Mouse (Mus musculus) forebrain, embryonic 12.5 days (tissue): ENCODE results near the gene Tank. TPM values are rescaled to one million over a fixed set of nuclear protein-coding genes. Genes with fewer than 3 reads are reported as not detected.

Experiments used
- ATAC-seq: fragments of 200-750 bp; cut with Nextera tagmentation; 2 replicates; pipeline ENCODE4 v1.8.0; 2017; ENCODE audit warnings: moderate TSS enrichment; ENCODE audit not compliant: low FRiP score
- H3K27ac ChIP-seq: fragments of 300-500 bp; sonication (generic); 2 replicates; pipeline ENCODE4 v1.5.1; 2016; ENCODE audit warnings: mild to moderate bottlenecking
- H3K27me3 ChIP-seq: fragments of 300-500 bp; sonication (generic); 2 replicates; pipeline ENCODE4 v1.6.1; 2016; ENCODE audit warnings: mild to moderate bottlenecking
- H3K36me3 ChIP-seq: fragments of 300-500 bp; sonication (generic); replicated peaks from 2 replicates; pipeline ENCODE4 v1.6.1; 2016; ENCODE audit warnings: mild to moderate bottlenecking
- H3K4me1 ChIP-seq: fragments of 300-500 bp; sonication (generic); 2 replicates; pipeline ENCODE4 v1.6.1; 2016
- H3K4me2 ChIP-seq: fragments of 300-500 bp; sonication (generic); 2 replicates; pipeline ENCODE4 v1.6.1; 2016; ENCODE audit warnings: mild to moderate bottlenecking, moderate library complexity
- H3K4me3 ChIP-seq: fragments of 300-500 bp; sonication (generic); replicated peaks from 2 replicates; pipeline ENCODE4 v1.5.1; 2016; ENCODE audit warnings: mild to moderate bottlenecking
- H3K9ac ChIP-seq: fragments of 300-500 bp; sonication (generic); 2 replicates; pipeline ENCODE4 v1.6.1; 2016; ENCODE audit warnings: mild to moderate bottlenecking
- H3K9me3 ChIP-seq: fragments of 300-500 bp; sonication (generic); 2 replicates; pipeline ENCODE4 v1.6.1; 2016
- WGBS: fragments of 180-500 bp; shearing (Covaris S2); methylation state at CpG from one replicate; pipeline ENCODE4 v1.1.7; 2016; 5-methylcytosine and 5-hydroxymethylcytosine counted together
- polyA plus RNA-seq: library from polyadenylated mRNA; unstranded; fragments of >200 nt; fragmentation: Nextera tagmentation; extraction: Ambion mirVana; gene quantifications from 2 replicates; pipeline ENCODE4 v1.2.1, GENCODE M21; 2016

Gene Tank
- polyA plus RNA-seq: 27.9 and 31.0 TPM in 2 replicates

DNA sequence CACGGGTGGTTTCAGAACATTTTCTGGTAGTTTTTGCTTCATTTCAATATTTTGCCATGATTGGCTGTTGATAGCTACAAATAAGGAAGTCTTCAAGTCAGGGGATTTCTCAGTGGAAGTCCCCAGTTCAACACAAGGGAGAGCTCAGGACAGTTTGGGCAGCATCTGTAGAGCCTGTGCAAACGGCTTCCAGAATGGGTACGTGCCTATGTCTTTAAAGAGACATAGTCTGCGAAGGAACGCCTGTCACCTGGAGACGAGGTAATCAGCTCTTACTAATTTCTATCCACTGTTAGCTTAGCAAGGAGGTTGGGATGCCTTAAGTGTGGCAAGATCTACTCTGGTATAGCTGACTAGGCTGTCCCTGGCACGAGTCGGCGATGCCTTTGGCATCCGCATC lies at the start of gene Tank:
Tank (plus strand) TSS at position 153 of the 400 bp plus-strand sequence.
- 88% methylated on average over 10 of the region's 10 CpGs for WGBS
- H3K4me2 ChIP-seq: no peak within 1 kb of the TSS

DNA sequence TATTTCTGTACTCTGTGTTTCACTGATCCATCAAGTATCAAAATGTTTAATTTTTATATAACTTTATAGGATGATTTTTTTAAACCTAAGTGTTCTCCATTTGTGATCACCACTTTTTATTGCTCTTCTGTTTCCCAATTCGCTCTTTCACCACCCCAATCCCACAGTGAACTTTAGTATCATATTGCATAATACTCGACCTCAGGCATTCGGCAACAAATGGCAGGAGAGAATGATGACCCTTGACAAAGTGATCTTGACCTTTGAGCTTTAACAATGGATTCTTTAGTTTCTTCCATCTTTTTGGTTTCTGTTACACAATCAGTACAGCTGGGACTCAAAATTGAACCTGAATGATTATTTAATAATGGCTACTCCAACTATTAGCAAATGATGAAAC lies 46.1 kb upstream of the Tank start:
- Histone ChIP-seq H3K27ac (no peak overlapping the region), H3K4me3 (no peak overlapping the region), H3K4me1 (no peaks in the 10 kb centered on the region), H3K9me3 (no peaks in the 10 kb centered on the region), H3K9ac (no peak overlapping the region), H3K27me3 (no peaks in the 10 kb centered on the region), H3K4me2 (no peak overlapping the region), H3K36me3 (no peaks in the 10 kb centered on the region)
- no peak for ATAC-seq
- WGBS: 84% methylated on average over 3 of the region's 3 CpGs

More for the DNA sequence above, at the start of gene Tank:
- Histone ChIP-seq H3K4me3 (no peak within 1 kb of the TSS), H3K27ac (no peak within 1 kb of the TSS), H3K4me1 (no peaks in the 10 kb centered on the region), H3K9me3 (no peaks in the 10 kb centered on the region), H3K9ac (no peak within 1 kb of the TSS), H3K27me3 (no peaks in the 10 kb centered on the region), H3K36me3 (no peaks in the 10 kb centered on the region)
- ATAC-seq: no peak

DNA sequence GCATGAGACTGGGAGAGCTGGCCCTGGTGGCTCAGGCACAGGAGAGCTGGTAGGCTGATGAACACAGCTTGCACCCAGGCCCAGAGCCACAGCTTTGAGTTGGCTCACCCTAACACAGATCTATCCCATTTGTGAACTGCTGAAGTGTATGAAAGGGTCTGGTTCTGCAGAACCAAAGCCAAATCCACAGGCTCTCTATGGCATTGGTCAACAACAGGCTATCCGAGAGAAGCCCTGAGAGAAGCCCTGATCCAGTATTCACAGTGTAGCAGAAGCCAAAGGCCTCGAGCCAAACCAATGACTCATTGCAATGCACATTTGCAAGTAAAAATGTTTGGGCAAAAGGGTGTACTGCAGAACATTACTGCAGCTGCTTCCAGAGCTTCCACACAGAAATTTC lies 45.3 kb upstream of the Tank start:
- Histone ChIP-seq H3K9me3 (no peaks in the 10 kb centered on the region), H3K27me3 (no peaks in the 10 kb centered on the region), H3K36me3 (no peaks in the 10 kb centered on the region), H3K4me1 (no peaks in the 10 kb centered on the region), H3K4me2 (no peak overlapping the region), H3K27ac (no peak overlapping the region), H3K4me3 (no peak overlapping the region), H3K9ac (no peak overlapping the region)
- ATAC-seq: no peak
- 88% methylated on average over 2 of the region's 2 CpGs for WGBS

DNA sequence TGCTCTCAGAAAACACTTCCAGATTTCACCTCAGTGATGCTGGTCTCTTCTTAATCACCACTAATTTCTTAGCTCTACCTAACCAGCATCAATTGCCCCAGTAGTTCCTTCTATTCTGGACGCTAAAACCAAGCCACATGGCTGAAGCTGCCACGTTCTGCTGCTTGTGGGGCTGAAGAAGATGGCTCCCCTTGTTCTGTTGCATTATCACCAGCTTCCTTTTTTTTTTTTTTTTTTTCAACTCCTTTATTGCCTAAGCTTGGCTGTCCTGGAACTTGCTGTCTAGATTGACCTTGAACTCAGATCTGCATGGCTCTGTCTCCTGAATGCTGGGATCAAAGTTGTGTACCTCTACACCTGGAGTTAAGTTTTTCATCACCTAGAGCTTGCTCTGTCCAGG lies 41.5 kb upstream of the Tank start:
- no peak for ATAC-seq
- 85% methylated on average over 2 of the region's 2 CpGs for WGBS

DNA sequence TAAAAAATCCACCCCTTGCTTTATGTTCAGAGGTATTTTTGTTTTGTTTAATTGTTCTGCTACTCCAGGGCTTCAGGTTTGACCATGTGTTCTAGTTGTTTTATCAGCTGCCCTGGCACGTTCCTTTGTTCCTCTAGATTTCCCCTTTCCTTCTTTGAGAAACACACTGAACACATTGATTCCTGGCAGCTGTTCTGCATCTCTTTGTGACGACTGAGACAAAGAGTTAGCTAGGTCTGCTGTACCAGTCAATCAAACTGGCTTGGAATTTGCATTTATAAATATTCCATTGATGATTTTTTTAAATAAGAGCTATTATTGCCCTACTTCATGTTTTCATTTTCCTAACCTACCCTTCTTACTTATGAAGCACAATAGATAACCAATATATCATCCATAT lies 39.0 kb upstream of the Tank start:
- ATAC-seq: 0 out of 2 replicates have a peak, but pooled peaks have one; percentile 41
- Histone ChIP-seq H3K4me3 (no peak overlapping the region), H3K27ac (no peak overlapping the region), H3K4me1 (0 out of 2 replicates have a peak, but pooled peaks cover 3% of the 10 kb centered on the region), H3K36me3 (no peaks in the 10 kb centered on the region), H3K9ac (no peak overlapping the region), H3K4me2 (no peak overlapping the region), H3K9me3 (no peaks in the 10 kb centered on the region), H3K27me3 (no peaks in the 10 kb centered on the region)
- 15% methylated on average over 2 of the region's 2 CpGs for WGBS

More for the DNA sequence above, 41.5 kb upstream of the Tank start:
- no peaks in the 10 kb centered on the region for H3K27me3 ChIP-seq
- H3K27ac ChIP-seq: no peak overlapping the region
- no peak overlapping the region for H3K9ac ChIP-seq
- no peaks in the 10 kb centered on the region for H3K9me3 ChIP-seq
- H3K4me3 ChIP-seq: no peak overlapping the region
- no peaks in the 10 kb centered on the region for H3K36me3 ChIP-seq
- 0 out of 2 replicates have a peak, but pooled peaks cover 3% of the 10 kb centered on the region for H3K4me1 ChIP-seq
- no peak overlapping the region for H3K4me2 ChIP-seq

DNA sequence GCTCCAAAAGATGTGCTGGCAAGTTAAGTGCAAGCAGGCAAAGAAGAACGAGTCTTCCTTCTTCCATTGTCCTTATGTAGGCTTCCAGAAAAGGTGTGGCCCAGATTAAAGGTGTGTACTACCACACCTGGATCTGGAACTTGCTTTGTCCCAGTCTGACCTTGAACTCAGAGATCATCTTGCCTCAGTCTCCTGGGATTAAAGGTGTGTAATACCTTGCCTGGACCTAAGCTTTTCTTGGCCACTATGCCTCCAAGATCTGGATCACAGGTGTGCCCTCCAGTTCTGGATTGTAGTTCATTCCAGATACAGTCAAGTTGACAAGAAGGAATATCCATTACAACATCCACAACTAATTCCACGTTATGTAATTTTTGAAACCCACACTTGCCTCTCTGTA lies 36.0 kb upstream of the Tank start:
- no peak overlapping the region for H3K4me3 ChIP-seq
- H3K27me3 ChIP-seq: no peaks in the 10 kb centered on the region
- 0 out of 2 replicates have a peak, but pooled peaks cover 3% of the 10 kb centered on the region for H3K4me1 ChIP-seq
- H3K9me3 ChIP-seq: no peaks in the 10 kb centered on the region
- H3K4me2 ChIP-seq: no peak overlapping the region
- ATAC-seq: no peak
- 91% methylated on average over 2 of the region's 2 CpGs for WGBS
- no peaks in the 10 kb centered on the region for H3K36me3 ChIP-seq
- no peak overlapping the region for H3K27ac ChIP-seq
- no peak overlapping the region for H3K9ac ChIP-seq

DNA sequence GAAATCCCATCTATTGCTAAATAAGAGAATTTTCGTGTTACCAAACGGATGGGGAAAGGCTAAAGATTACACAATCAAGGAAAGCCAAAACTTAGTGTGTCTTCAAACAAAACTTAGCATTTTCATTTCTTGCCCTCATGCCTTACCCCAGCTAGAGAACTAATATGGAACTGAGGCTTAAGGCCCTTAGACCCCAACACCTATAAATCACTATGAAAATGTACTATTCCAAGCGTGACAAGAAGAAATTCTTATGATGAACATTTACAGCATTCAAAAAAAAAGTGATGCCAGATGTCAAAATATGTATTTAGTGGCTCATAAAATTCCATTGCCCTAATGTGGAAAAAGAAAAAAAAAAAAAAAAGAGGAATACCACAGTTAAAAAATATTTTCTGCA lies 32.7 kb upstream of the Tank start:
- Histone ChIP-seq H3K9ac (no peak overlapping the region), H3K9me3 (no peaks in the 10 kb centered on the region), H3K27ac (no peak overlapping the region), H3K4me3 (no peak overlapping the region), H3K36me3 (no peaks in the 10 kb centered on the region), H3K4me2 (no peak overlapping the region), H3K27me3 (no peaks in the 10 kb centered on the region), H3K4me1 (no peaks in the 10 kb centered on the region)
- 94% methylated on average over 3 of the region's 3 CpGs for WGBS
- no peak for ATAC-seq

DNA sequence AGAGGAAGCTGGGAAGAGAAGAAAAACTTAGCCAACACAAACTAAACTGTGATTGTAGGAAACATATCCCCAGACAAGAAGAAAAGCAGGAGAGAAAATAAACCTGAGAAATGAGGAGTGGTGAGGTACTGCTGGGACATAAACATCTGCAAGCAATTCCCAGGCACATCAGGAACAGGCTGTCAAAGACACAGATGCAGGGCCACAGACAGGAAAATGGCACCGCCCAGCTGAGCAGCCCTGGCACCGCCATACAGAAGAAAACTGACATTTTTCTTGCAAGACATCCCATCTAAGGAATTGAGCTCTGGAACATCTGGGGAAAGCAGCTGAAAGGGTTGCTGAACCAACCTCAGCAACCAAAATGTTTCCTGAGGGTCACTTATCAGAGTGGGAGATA lies 30.4 kb upstream of the Tank start:
- no peak overlapping the region for H3K27ac ChIP-seq
- H3K9ac ChIP-seq: no peak overlapping the region
- H3K4me1 ChIP-seq: no peaks in the 10 kb centered on the region
- no peak for ATAC-seq
- H3K27me3 ChIP-seq: no peaks in the 10 kb centered on the region
- 79% methylated on average over 2 of the region's 2 CpGs for whole genome bisulfite sequencing
- H3K4me3 ChIP-seq: no peak overlapping the region
- no peaks in the 10 kb centered on the region for H3K9me3 ChIP-seq
- H3K36me3 ChIP-seq: no peaks in the 10 kb centered on the region
- H3K4me2 ChIP-seq: no peak overlapping the region

DNA sequence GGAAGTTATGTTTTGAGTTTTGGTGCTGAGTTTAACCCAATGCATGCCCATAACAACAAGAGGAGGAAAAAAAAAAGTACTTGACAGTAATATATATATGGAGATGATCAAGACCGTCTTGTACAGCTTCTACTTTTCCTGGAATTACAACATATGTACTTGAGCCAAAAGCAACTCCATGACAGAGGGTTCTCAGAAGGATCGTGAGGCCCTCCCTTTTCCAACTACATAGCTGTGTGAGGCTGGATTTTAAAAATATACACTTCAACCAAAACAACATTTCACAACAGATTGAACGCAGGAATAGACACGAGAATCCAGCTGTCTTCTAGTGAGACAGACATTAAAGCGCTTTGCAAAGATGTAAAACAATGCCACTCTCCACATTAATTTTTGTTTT lies 26.7 kb upstream of the Tank start:
- Histone ChIP-seq H3K27ac (no peak overlapping the region), H3K9me3 (no peaks in the 10 kb centered on the region), H3K36me3 (no peaks in the 10 kb centered on the region), H3K27me3 (no peaks in the 10 kb centered on the region), H3K4me1 (0 out of 2 replicates have a peak, but pooled peaks cover 3% of the 10 kb centered on the region), H3K9ac (no peak overlapping the region), H3K4me2 (no peak overlapping the region), H3K4me3 (no peak overlapping the region)
- WGBS: 89% methylated on average over 5 of the region's 5 CpGs
- no peak for ATAC-seq

DNA sequence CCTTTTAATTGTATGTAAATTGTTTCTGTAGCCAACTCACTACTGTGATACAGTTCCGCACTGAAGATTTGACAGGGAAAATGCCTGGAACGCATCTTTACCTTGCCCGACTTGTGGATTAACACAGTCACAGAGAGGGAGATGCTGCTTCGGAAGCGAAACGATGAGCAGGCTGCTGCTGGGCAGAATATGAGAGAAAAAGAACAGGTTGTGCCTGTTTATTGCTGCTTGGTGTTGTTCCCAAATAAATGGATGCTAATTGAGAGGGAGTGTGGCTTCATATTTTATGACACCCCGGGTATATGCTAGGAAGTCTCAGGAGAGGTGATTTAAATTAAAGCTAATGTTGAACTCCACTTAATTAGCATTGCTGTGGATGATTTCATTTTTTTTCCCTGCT lies 23.0 kb upstream of the Tank start:
- Histone ChIP-seq H3K4me2 (no peak overlapping the region), H3K27me3 (no peaks in the 10 kb centered on the region), H3K27ac (no peak overlapping the region), H3K36me3 (no peaks in the 10 kb centered on the region), H3K9me3 (no peaks in the 10 kb centered on the region), H3K4me3 (no peak overlapping the region), H3K4me1 (0 out of 2 replicates have a peak, but pooled peaks cover 3% of the 10 kb centered on the region), H3K9ac (no peak overlapping the region)
- no peak for ATAC-seq
- WGBS: 71% methylated on average over 7 of the region's 7 CpGs

DNA sequence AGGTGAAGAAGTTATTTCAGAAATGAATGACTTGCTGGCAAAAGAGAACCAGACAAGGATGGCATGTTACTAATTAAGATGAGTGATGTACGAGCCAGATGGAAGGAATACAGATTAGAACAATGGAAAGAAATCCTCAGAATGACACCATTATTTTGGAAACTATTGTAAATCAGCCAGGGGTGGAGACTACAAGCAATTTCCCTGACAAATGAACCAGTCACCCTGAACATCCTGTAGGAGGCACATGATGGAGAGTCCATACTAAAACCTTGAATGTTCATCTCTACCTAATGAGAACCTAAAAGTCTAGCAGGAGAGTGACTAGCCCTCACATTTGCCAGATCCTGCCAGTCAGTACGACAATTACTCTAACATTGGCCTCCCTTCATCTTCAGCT lies 22.6 kb upstream of the Tank start:
- no peaks in the 10 kb centered on the region for H3K27me3 ChIP-seq
- 45% methylated on average over 2 of the region's 2 CpGs for WGBS
- H3K27ac ChIP-seq: no peak overlapping the region
- no peak for ATAC-seq
- H3K4me1 ChIP-seq: peaks cover 6% of the 10 kb centered on the region
- no peak overlapping the region for H3K4me3 ChIP-seq
- no peak overlapping the region for H3K4me2 ChIP-seq
- no peaks in the 10 kb centered on the region for H3K9me3 ChIP-seq
- H3K36me3 ChIP-seq: no peaks in the 10 kb centered on the region
- H3K9ac ChIP-seq: no peak overlapping the region

DNA sequence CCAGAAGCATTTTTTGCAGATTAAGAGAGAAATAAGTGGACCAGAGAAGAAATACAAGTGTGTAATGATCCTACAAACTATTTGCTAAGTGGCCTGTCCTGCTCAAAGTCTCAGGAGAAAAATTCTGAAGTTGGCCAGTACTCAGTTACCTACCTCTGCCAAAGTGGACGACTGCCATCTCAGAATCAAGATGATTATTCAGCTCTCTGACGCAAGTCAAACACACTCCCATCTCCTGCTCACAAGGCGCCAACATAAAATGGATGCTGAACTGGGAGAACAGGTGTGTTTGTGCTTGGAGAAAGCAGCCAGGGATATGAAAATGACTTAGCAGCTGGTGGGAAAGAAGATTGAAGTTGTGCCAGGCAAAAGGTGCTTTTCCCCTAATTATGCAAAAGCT lies 21.7 kb upstream of the Tank start:
- Histone ChIP-seq H3K4me2 (no peak overlapping the region), H3K9me3 (no peaks in the 10 kb centered on the region), H3K27ac (no peak overlapping the region), H3K27me3 (no peaks in the 10 kb centered on the region), H3K4me3 (no peak overlapping the region), H3K36me3 (no peaks in the 10 kb centered on the region), H3K4me1 (peaks cover 11% of the 10 kb centered on the region), H3K9ac (no peak overlapping the region)
- no peak for ATAC-seq
- 83% methylated on average over 3 of the region's 3 CpGs for WGBS

DNA sequence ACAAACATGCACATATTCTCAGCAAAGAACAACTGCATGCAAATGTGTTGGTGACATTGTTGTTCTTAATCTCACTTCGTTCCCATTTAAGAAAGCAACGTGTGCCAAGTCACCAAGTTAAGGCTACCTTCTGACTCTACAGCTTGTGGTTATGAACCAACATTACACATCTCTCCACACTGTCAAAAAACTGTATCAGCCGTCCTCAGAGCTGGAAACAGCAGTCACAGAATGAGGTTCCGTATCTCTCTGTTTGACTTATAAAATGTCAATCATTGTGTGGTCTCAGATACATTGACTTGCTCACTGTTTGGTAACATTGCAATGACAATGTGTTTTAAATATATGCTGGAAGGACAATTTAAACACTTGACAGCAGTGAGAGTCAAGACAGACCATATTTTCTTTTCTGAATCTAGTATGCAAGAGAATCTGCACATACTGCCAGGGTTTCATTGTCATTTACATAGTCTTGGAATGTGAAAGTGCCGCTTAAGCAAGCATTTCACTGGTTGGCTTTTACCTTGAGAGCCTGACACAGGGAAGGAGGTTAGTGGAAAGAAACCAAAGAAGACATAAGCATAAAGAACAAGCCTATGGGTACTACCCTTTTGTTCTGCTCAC lies 20.4 kb upstream of the Tank start:
- Histone ChIP-seq H3K4me1 (peaks cover 11% of the 10 kb centered on the region), H3K27ac (no peak overlapping the region), H3K9ac (no peak overlapping the region), H3K9me3 (no peaks in the 10 kb centered on the region), H3K4me2 (no peak overlapping the region), H3K4me3 (no peak overlapping the region), H3K36me3 (no peaks in the 10 kb centered on the region), H3K27me3 (no peaks in the 10 kb centered on the region)
- WGBS: 85% methylated on average over 5 of the region's 5 CpGs
- ATAC-seq: no peak
